Mouse (Mus musculus) embryonic facial prominence, embryonic 14.5 days (tissue): ENCODE measurements around the gene Ppid. TPM values are rescaled to one million over a fixed set of nuclear protein-coding genes. Genes with fewer than 3 reads are reported as not detected.

Experiments used
- ATAC-seq: fragments of 200-750 bp; cut with Nextera tagmentation; 2 replicates; pipeline ENCODE4 v1.8.0; 2017; ENCODE audit warnings: low read depth, moderate number of reproducible peaks, moderate TSS enrichment
- DNase-seq: peaks from one replicate; pipeline ENCODE4 v3.0.0-alpha.2; 2015; ENCODE audit warnings: low spot score
- H3K27ac ChIP-seq: fragments of 300-500 bp; sonication (generic); replicated peaks from 2 replicates; pipeline ENCODE4 v1.5.1; 2014; ENCODE audit warnings: low read depth, mild to moderate bottlenecking, low read length, moderate library complexity
- H3K27me3 ChIP-seq: fragments of 300-500 bp; sonication (generic); replicated peaks from 2 replicates; pipeline ENCODE4 v1.6.1; 2014; ENCODE audit warnings: low read length; ENCODE audit not compliant: control insufficient read depth, insufficient read depth
- H3K36me3 ChIP-seq: fragments of 300-500 bp; sonication (generic); 2 replicates; pipeline ENCODE4 v1.6.1; 2014; ENCODE audit warnings: low read length, mixed read lengths; ENCODE audit not compliant: control insufficient read depth, insufficient read depth
- H3K4me1 ChIP-seq: fragments of 300-500 bp; sonication (generic); 2 replicates; pipeline ENCODE4 v1.6.1; 2014; ENCODE audit warnings: antibody characterized with exemption, low read length; ENCODE audit not compliant: control insufficient read depth, insufficient read depth
- H3K4me2 ChIP-seq: fragments of 300-500 bp; sonication (generic); 2 replicates; pipeline ENCODE4 v1.6.1; 2014; ENCODE audit warnings: low read depth, mild to moderate bottlenecking, low read length, moderate library complexity, mixed read lengths
- H3K4me3 ChIP-seq: fragments of 300-500 bp; sonication (generic); 2 replicates; pipeline ENCODE4 v1.5.1; 2014; ENCODE audit warnings: low read depth, mild to moderate bottlenecking, low read length
- H3K9ac ChIP-seq: fragments of 300-500 bp; sonication (generic); 2 replicates; pipeline ENCODE4 v1.6.1; 2014; ENCODE audit warnings: low read depth, mild to moderate bottlenecking, low read length, moderate library complexity, mixed read lengths
- H3K9me3 ChIP-seq: fragments of 300-500 bp; sonication (generic); 2 replicates; pipeline ENCODE4 v1.6.1; 2016; ENCODE audit warnings: low read length; ENCODE audit not compliant: control insufficient read depth
- WGBS: fragments of 180-500 bp; shearing (Covaris S2); extraction: QIAGEN DNeasy Blood & Tissue Kit; methylation state at CpG from one replicate; pipeline ENCODE4 v1.1.7; 2014; 5-methylcytosine and 5-hydroxymethylcytosine counted together
- polyA plus RNA-seq: library from polyadenylated mRNA; unstranded; fragments of >200 nt; fragmentation: Nextera tagmentation; extraction: Ambion mirVana; gene quantifications from 2 replicates; pipeline ENCODE4 v1.2.1, GENCODE M21; 2014

The Ppid gene
- polyA plus RNA-seq, 1 experiment from 2014 or later: 155 TPM

- DNase-seq: no peak
- no peak overlapping the region for H3K4me2 ChIP-seq
- no peak overlapping the region for H3K9ac ChIP-seq
Observed at GRCm38 (mm10) chr3:79576865-79577264, 14.3 kb upstream of the Ppid start.

GRCm38 (mm10) chr3:79577606-79578005 lies 13.5 kb upstream of the Ppid start:
- Histone ChIP-seq H3K36me3 (no peaks in the 10 kb centered on the region), H3K9me3 (no peaks in the 10 kb centered on the region), H3K4me3 (no peak overlapping the region), H3K4me1 (no peaks in the 10 kb centered on the region), H3K9ac (no peak overlapping the region), H3K27me3 (no peaks in the 10 kb centered on the region), H3K4me2 (no peak overlapping the region), H3K27ac (no peak overlapping the region)
- WGBS: 78% methylated on average over 6 of the region's 6 CpGs
- ATAC-seq (no peak), DNase-seq (no peak)

More at GRCm38 (mm10) chr3:79576865-79577264, 14.3 kb upstream of the Ppid start:
- no peaks in the 10 kb centered on the region for H3K27me3 ChIP-seq
- no peaks in the 10 kb centered on the region for H3K36me3 ChIP-seq
- 39% methylated on average over 5 of the region's 5 CpGs for WGBS
- H3K27ac ChIP-seq: no peak overlapping the region
- no peak for ATAC-seq
- no peaks in the 10 kb centered on the region for H3K9me3 ChIP-seq
- H3K4me3 ChIP-seq: no peak overlapping the region
- no peaks in the 10 kb centered on the region for H3K4me1 ChIP-seq

- H3K4me1 ChIP-seq: no peaks in the 10 kb centered on the region
- H3K4me2 ChIP-seq: no peak overlapping the region
- H3K9ac ChIP-seq: no peak overlapping the region
- WGBS: 79% methylated on average over 6 of the region's 6 CpGs
- H3K4me3 ChIP-seq: no peak overlapping the region
- DNase-seq (no peak), ATAC-seq (no peak)
- no peaks in the 10 kb centered on the region for H3K9me3 ChIP-seq
- H3K36me3 ChIP-seq: no peaks in the 10 kb centered on the region
- no peak overlapping the region for H3K27ac ChIP-seq
- H3K27me3 ChIP-seq: no peaks in the 10 kb centered on the region
Observed at GRCm38 (mm10) chr3:79578164-79578563, 13.0 kb upstream of the Ppid start.

- ATAC-seq (no peak), DNase-seq (no peak)
- 66% methylated on average over 5 of the region's 5 CpGs for WGBS
- Histone ChIP-seq H3K9me3 (no peaks in the 10 kb centered on the region), H3K4me2 (no peak overlapping the region), H3K9ac (no peak overlapping the region), H3K27ac (no peak overlapping the region), H3K4me1 (no peaks in the 10 kb centered on the region), H3K36me3 (no peaks in the 10 kb centered on the region), H3K27me3 (no peaks in the 10 kb centered on the region), H3K4me3 (no peak overlapping the region)
Observed at GRCm38 (mm10) chr3:79579891-79580575, 11.1 kb upstream of the Ppid start.

GRCm38 (mm10) chr3:79586804-79587203 lies 4.3 kb upstream of the Ppid start:
- Histone ChIP-seq H3K36me3 (no peaks in the 10 kb centered on the region), H3K27me3 (no peaks in the 10 kb centered on the region), H3K4me1 (no peaks in the 10 kb centered on the region), H3K27ac (no peak overlapping the region), H3K9me3 (no peaks in the 10 kb centered on the region), H3K9ac (no peak overlapping the region), H3K4me2 (0 out of 2 replicates have a peak overlapping the region, but pooled peaks have one; percentile 4), H3K4me3 (no peak overlapping the region)
- DNase-seq (peak; percentile 93), ATAC-seq (peak; percentile 86)
- 7% methylated on average over 6 of the region's 6 CpGs for WGBS

- Histone ChIP-seq H3K27me3 (no peaks in the 10 kb centered on the region), H3K4me2 (no peak overlapping the region), H3K9me3 (no peaks in the 10 kb centered on the region), H3K27ac (no peak overlapping the region), H3K36me3 (peaks cover 14% of the 10 kb centered on the region), H3K4me1 (peaks cover 9% of the 10 kb centered on the region; the same call in 1 of the 2 replicates), H3K9ac (no peak overlapping the region), H3K4me3 (no peak overlapping the region)
- WGBS: 75% methylated on average over 2 of the region's 2 CpGs
- DNase-seq (no peak), ATAC-seq (no peak)
Observed at GRCm38 (mm10) chr3:79589671-79590070, 1.5 kb upstream of the Ppid start.

- Histone ChIP-seq H3K9me3 (no peaks in the 10 kb centered on the region), H3K9ac (peak overlapping the region; percentile 92), H3K27me3 (no peaks in the 10 kb centered on the region), H3K36me3 (peaks cover 35% of the 10 kb centered on the region), H3K4me1 (peaks cover 9% of the 10 kb centered on the region; the same call in 1 of the 2 replicates), H3K4me2 (peak overlapping the region; percentile 75), H3K27ac (peak overlapping the region; percentile 85), H3K4me3 (peak overlapping the region; percentile 94)
- no peak for DNase-seq
- whole genome bisulfite sequencing: 3% methylated on average over 15 of the region's 15 CpGs
- peak; percentile 13; the same call in 1 of the 2 replicates for ATAC-seq
Observed at GRCm38 (mm10) chr3:79591793-79592471, 790 bp downstream of the Ppid start.

GRCm38 (mm10) chr3:79595468-79595867 lies 4.3 kb downstream of the Ppid start:
- 92% methylated on average over 7 of the region's 7 CpGs for WGBS
- no peaks in the 10 kb centered on the region for H3K27me3 ChIP-seq
- DNase-seq (no peak), ATAC-seq (no peak)
- H3K4me3 ChIP-seq: no peak overlapping the region
- no peaks in the 10 kb centered on the region for H3K9me3 ChIP-seq
- H3K9ac ChIP-seq: no peak overlapping the region
- H3K4me1 ChIP-seq: peaks cover 9% of the 10 kb centered on the region; the same call in 1 of the 2 replicates
- H3K36me3 ChIP-seq: peaks cover 67% of the 10 kb centered on the region
- no peak overlapping the region for H3K27ac ChIP-seq
- H3K4me2 ChIP-seq: no peak overlapping the region
